Mouse (Mus musculus) cerebellum, adult 11-12 months (tissue): ENCODE measurements around the gene Polr1e.

Experiments
- DNase-seq: peaks from one replicate; pipeline ENCODE4 v3.0.0; 2022

Gene Polr1e

DNA sequence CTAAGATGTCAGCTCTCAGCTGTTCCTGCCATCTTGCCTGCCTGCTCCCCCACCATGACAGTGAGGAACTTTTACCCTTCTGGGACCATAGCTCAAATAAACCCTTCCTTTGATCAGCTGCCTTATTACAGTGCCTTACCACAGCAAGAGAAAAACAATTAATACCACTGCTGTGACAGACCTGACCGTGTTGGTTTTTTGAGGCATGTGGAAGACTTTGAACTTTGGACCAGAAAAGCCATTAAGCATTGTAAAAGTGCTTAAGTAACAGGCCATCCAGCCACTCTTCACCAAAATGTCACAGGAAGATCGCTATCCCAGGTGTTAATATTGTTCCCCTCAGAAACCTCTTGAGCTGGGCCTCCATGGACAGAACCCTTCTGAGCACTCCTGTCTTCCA lies 46.2 kb downstream of the Polr1e start:
- DNase-seq, result no peak

DNA sequence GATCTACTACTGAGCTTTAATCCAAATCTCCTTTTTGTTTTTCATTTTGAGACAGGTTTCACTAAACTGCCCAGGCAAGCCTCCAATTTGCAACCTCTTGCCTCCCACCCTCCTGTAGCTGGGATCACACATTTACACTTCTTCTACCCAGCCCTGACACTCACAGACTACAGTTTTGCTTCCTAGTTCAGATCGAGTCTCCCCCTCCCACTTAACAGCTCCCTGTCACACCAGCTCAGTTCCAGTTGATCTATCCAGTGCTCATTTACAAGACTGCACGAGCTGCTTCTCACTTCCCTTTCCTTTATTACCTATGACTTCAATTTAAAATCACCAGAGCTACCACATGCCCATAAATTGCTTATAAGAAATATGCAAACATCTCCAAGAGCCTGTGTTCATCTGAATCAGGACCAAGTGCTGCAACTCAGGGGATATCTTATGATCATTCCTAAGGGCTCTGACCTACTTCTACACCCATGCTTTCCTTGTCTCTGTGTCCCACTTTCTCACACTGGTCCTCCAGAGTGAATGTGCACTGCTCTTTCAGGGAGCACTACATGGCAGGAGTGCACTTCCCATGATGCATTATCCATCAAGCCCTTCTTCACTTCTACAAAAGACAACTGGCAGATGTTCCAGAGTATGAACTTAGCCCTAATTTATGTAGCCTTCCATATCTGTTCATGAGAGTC lies 47.8 kb downstream of the Polr1e start:
- DNase-seq, result no peak

DNA sequence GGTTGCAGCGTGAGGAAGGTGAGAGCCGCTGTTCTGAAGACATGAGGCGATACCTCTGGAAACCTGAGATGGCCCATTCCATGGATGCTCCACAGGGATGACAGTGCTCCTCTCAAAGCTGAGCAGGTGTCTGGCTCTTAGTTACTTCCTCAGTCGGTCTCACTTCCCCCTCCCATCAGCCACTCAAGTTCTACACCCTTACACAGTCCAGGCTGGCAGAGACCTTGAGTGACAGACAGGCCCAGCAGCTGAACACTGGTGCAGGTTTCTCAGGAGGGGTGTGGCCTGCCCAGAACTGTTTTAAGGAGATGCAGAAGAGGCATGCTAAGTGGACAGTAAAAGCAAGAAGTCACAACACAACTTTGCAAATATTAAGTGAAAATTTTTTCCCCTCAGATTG lies 49.4 kb downstream of the Polr1e start:
- no peak for DNase-seq

DNA sequence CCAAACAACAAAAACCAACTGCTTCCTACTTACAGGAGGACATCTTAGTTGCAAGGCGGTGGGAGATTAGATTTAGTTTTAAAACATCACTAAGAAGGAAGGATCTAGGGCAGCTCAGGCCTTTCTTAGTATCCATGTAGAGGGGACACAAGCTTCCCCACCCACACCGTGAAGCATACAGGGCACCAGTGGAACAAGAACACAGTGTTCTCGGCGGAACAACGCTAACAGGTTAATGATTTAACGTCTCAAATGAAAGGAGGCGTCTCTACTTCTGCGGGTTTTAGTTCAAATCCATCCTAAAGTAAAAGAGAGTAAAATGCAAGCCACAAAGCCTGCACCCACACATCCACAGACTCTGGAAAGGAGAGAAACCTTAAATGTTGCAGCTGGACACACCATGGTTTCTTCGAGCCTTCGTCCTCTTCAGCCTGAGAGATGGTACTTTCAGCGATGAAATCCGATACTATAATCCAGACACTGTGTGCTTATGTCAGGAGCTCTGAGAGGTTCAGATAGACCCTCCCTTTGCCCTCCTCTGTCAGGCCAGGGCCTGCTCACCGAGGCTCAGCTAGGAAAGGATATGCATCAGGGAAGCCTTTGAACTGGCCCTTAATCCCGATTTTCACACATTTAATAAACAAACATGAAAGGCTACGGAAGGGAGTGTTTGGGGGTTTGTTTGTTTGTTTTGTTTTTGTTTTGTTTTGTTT lies 54.0 kb downstream of the Polr1e start:
- no peak for DNase-seq

DNA sequence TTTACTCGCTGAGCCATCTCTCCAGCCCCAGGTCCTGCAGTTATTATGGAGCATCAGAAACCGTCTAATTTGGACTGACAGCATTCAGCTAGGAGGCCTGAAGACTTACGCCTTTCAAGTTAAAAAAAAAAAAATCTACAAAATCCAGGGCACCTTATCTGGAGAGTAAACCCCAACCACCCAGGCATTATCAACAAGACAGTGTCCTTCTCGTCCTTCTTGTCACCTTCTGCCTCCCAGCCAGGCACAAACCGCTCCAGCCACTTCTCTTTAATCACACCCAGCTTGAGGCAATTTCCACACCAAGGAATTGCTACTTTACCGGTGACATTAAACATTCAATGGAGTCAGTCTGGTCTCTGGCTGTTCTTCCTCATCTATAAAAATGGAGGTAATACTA lies 55.2 kb downstream of the Polr1e start:
- no peak for DNase-seq

DNA sequence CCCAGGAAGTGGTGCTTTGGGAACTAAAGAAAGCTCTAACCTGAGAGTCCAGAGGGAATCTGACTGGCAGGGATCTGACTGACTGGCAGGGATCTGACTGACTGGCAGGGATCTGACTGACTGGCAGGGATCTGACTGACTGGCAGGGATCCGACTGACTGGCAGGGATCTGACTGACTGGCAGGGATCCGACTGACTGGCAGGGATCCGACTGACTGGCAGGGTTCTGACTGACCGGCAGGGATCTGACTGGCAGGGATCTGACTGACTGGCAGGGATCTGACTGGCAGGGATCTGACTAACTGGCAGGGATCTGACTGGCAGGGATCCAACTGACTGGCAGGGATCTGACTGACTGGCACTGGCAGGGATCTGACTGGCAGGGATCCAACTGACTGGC lies 62.7 kb downstream of the Polr1e start:
- DNase-seq, result peak; percentile 64

DNA sequence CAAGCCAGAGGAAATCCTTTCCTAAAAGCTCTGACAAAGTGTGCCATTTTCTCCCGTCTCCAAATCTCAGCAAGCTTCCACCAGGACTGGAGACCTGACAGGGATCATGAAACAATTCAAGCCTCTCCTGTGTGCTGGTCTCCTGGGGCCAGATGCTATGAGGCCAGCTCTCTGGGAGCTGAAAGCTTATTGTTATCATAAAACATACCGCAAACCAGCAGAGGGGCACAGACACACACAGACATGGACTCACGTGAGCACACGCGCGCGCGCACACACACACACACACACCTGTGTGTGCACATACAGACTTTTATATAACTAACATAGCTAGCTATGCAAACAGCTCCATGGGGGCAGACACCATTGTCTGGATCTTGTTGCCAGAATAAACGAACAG lies 64.6 kb downstream of the Polr1e start:
- DNase-seq, result no peak

DNA sequence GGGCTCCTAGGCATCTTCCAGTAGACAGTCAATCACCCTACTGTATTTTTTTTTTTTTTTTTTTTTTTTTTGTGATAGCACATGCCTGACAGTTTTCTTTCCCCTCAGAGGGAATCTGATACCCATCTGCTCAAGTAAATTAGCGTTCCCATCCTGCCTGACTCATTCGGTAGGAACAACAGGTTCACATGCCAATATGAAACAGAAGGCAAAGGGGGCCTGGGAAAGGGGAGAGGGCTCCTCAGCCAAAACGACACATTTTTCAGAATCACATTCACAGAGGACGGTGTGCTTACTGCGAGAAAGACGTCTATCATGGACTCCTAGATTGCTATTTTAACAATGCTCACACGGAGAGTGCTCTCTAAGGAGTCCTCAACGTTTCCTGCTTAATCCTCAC lies 65.1 kb downstream of the Polr1e start:
- no peak for DNase-seq

DNA sequence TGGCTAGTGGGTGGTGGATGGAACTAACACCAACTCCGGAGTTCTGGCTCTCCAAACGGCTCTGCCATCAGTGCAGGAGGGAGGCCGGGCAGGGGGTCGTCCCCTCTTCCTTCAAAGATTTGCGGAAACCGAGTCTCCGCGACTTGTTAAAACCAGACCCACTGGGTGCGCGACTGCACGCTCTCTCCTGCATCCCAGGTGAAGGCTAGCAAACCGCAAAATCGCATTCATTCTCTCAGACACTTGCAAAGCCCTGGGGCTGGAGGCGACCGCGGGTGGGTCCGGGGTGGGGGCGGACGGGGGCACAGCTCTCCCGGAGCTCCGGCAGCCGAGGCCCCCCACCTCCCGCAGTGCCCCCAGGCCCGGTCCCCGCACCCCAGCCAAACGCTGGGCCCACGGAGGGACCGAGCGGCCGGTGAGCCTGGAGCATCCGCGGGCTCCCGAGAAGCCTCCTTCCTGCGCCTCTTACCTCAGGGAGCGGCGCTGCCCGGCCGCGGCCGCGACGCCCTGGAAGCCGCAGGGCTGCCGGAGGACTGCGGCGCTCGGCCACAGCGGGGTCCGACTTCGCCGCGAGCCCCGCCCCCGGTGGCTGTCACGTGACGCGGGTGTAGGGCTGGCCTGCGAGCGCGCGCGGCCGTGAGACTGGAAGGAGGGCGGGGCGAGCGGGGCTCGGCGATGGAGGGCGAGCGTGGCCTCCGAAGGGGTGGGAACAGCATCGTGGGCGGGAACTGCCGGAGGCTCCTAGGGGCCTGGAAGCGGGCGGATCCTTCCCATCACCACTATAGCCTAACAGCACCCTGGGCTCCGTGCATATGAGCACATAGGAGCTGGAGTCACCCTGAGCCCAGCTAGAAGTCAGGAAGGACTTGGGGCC lies 65.9 kb downstream of the Polr1e start, which contains the start of gene Fbxo10:
Fbxo10 (minus strand) TSS at position 584 of the 874 bp plus-strand sequence.
- peak; percentile 89 for DNase-seq

DNA sequence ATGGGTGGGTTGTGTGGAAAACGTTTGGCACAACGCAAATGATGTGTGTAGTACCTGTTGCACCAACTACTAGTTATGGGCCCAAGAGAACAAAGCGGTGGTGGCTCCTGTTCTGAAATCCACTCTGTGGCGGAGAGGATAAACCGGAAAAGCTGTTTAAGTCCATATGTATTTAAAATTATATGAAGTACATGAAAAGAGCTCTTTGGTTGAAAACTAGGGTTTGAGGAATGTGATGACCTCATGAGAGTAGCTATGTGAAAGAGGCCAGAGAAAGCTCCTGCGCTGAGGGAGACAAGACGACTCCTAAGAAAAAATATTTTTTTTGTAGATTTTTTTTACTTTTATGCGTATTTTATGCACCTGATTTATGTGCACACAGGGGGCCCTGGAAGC lies 66.5 kb downstream of the Polr1e start:
- no peak for DNase-seq
